Mouse (Mus musculus) C2C12 (cell line): ENCODE data around the gene Cyth1. TPM values are rescaled to one million over a fixed set of nuclear protein-coding genes. Genes with fewer than 3 reads are reported as not detected.
A peak's percentile ranks its signal among the peaks of the same experiment; 100 is the strongest.

ENCODE experiments used
- H3K27me3 ChIP-seq: one replicate; pipeline ENCODE4 v1.6.1; 2011; ENCODE audit not compliant: control insufficient read depth, insufficient read depth, insufficient read length
- H3K36me3 ChIP-seq: one replicate; pipeline ENCODE4 v1.6.1; 2011; ENCODE audit not compliant: control insufficient read depth, insufficient read depth
- H3K4me3 ChIP-seq: one replicate; pipeline ENCODE4 v1.5.1; 2011; ENCODE audit warnings: mild to moderate bottlenecking, control low read depth; ENCODE audit not compliant: poor library complexity, insufficient read depth, severe bottlenecking
- H3K79me2 ChIP-seq: one replicate; pipeline ENCODE4 v1.6.1; 2011; ENCODE audit not compliant: control insufficient read depth, insufficient read depth
- H3K79me3 ChIP-seq: one replicate; pipeline ENCODE4 v1.6.1; 2011; ENCODE audit warnings: low read depth, control low read depth
- H3ac ChIP-seq: one replicate; pipeline ENCODE3; 2011; ENCODE audit warnings: low read depth; ENCODE audit not compliant: control insufficient read depth, insufficient read length
- CEBPB ChIP-seq: IDR thresholded peaks from one replicate; pipeline ENCODE4 v1.6.1; 2011; ENCODE audit warnings: low read depth, mild to moderate bottlenecking, control low read depth, moderate library complexity
- CTCF ChIP-seq: IDR thresholded peaks from one replicate; pipeline ENCODE4 v1.5.1; 2011; ENCODE audit not compliant: control insufficient read depth, insufficient read depth, insufficient read length
- FOSL1 ChIP-seq: IDR thresholded peaks from one replicate; pipeline ENCODE4 v1.8.0; 2011; ENCODE audit warnings: mild to moderate bottlenecking, low read length; ENCODE audit not compliant: poor library complexity, insufficient read depth, severe bottlenecking
- MAX ChIP-seq: IDR thresholded peaks from one replicate; pipeline ENCODE4 v1.6.1; 2011; ENCODE audit warnings: mild to moderate bottlenecking, control low read depth
- MYOD1 ChIP-seq: IDR thresholded peaks from one replicate; pipeline ENCODE4 v1.6.1; 2011; ENCODE audit warnings: low read depth; ENCODE audit not compliant: control insufficient read depth, insufficient read length
- MYOG ChIP-seq: IDR thresholded peaks from one replicate; pipeline ENCODE4 v1.6.1; 2011; ENCODE audit not compliant: control insufficient read depth, insufficient read length; ENCODE audit errors: extremely low read depth
- USF1 ChIP-seq: IDR thresholded peaks from one replicate; pipeline ENCODE4 v1.6.1; 2011; ENCODE audit warnings: low read depth, mild to moderate bottlenecking, control low read depth, moderate library complexity
- polyA plus RNA-seq: library from polyadenylated mRNA; unstranded; fragments of >200 nt; fragmentation: generic; extraction: Trizol; gene quantifications from one replicate; pipeline ENCODE4 v1.2.1, GENCODE M21; 2012; ENCODE audit warnings: missing spikeins

The Cyth1 gene
- polyA plus RNA-seq, 1 experiment: 7.9 TPM

DNA sequence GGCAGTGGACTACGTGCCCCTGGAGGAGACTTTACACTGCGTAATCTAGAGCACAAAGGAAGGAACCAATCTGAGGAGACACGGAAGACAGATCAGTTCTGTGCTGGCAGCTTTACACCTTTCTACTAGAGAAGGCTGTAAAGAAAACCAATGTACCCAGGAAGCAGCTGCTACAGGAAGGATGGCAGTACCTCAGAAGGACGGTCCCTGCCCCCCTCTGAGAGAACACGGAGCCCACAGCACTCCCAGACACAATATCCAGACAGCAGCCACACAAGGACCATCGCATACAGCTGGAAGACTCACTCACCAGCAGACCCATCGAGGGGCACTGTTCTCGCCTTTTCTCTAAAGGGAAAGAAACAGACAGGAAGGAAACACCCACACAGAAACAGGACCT lies 11.7 kb upstream of the Cyth1 start:
- Histone ChIP-seq H3ac (no peak overlapping the region), H3K79me3 (no peaks in the 10 kb centered on the region), H3K4me3 (no peak overlapping the region), H3K36me3 (peaks cover 92% of the 10 kb centered on the region), H3K79me2 (no peaks in the 10 kb centered on the region), H3K27me3 (no peaks in the 10 kb centered on the region)
- TF ChIP-seq USF1: no peak
- no peak for TF ChIP-seq CEBPB

DNA sequence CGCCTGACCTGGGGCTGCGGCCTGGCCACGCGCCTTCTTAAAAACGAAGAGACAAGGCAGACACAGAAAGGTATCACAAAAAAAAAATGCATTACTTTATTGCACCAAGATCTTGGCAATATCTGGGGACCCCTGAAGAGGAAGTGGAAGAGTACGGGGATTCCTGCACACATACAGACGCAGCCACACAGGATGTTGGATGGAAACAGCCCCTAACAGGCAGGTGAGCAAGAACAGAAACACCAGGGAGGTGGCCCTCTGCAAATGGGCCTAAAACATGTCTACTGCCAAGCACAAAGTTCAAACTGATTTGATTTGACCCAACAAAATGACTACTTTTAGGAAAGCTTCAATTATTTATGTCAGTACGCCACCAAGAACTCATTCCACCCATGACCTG lies 11.2 kb upstream of the Cyth1 start:
- no peak overlapping the region for H3ac ChIP-seq
- peaks cover 87% of the 10 kb centered on the region for H3K36me3 ChIP-seq
- TF ChIP-seq CTCF (no peak), MYOD1 (no peak), MYOG (no peak), MAX (no peak), FOSL1 (no peak), CEBPB (no peak), USF1 (no peak)
- no peaks in the 10 kb centered on the region for H3K27me3 ChIP-seq
- H3K79me3 ChIP-seq: no peaks in the 10 kb centered on the region
- no peak overlapping the region for H3K4me3 ChIP-seq
- no peaks in the 10 kb centered on the region for H3K79me2 ChIP-seq

DNA sequence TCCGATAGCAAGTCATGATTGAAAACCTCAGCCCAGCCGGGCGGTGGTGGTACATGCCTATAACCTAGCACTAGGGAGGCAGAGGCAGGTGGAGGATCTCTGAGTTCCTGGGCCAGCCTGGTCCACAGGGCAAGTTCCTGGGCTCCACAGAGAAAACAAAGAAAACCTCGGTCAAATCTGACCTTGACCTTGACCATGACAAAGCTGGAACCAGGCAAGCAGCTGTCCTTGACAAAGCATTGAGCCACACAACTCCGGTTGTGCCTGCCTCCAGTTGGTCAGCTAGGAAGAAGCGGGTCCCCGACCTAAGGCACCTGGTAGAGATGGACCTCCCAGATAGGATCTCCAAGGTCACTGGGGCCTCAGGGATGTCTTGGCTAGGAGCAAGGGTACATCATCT lies 8.0 kb upstream of the Cyth1 start:
- peaks cover 55% of the 10 kb centered on the region for H3K36me3 ChIP-seq
- H3K27me3 ChIP-seq: no peaks in the 10 kb centered on the region
- no peak overlapping the region for H3K4me3 ChIP-seq
- no peaks in the 10 kb centered on the region for H3K79me3 ChIP-seq
- H3K79me2 ChIP-seq: no peaks in the 10 kb centered on the region
- no peak overlapping the region for H3ac ChIP-seq
- TF ChIP-seq CTCF (no peak), MYOG (no peak), USF1 (no peak), FOSL1 (no peak), MYOD1 (no peak), CEBPB (no peak), MAX (no peak)

DNA sequence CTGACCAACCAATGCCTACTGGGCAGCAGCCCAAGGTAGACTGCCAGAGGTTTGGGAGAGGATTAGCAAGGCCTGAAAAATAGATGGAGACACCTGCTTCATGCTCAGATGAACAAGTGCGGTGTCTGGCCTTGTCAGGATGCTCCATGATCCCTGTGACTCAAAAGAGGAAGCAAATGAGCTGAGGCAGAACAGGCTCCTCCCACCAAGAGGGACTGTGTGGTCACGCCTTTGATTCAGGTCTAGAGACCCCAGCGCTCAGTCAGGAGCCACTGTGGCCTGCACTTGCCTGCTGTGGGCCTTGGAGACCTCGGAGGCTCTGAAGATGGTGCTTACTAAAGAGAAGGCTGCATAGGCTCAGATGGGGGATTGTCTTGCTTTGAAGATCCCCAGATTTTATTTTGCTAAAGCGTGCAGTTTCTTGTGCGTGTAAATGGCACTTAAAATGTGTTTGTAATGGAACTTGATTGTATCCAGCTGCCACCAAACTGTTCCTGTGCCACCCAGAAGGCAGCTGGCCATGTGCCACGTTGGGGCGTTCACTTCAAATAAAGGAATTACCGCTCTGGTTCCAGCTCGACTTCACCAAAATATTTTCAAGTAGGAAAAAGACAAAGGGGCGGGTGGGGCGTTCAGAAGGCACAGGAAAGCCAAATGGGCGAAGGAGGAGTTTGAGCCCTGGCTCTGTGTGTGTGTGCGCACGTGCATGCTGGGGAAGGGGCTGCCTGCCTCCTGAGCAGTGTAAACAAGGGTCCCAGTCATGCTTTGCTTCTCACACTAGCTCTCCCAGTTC lies 6.0 kb upstream of the Cyth1 start:
- H3K4me3 ChIP-seq: no peak overlapping the region
- TF ChIP-seq MYOD1: no peak
- TF ChIP-seq CEBPB: no peak
- no peak for TF ChIP-seq MAX
- TF ChIP-seq MYOG: no peak
- no peak for TF ChIP-seq FOSL1
- TF ChIP-seq CTCF: no peak
- no peak for TF ChIP-seq USF1
- no peak overlapping the region for H3ac ChIP-seq
- H3K79me3 ChIP-seq: no peaks in the 10 kb centered on the region
- H3K36me3 ChIP-seq: peaks cover 35% of the 10 kb centered on the region
- H3K27me3 ChIP-seq: no peaks in the 10 kb centered on the region
- H3K79me2 ChIP-seq: no peaks in the 10 kb centered on the region

DNA sequence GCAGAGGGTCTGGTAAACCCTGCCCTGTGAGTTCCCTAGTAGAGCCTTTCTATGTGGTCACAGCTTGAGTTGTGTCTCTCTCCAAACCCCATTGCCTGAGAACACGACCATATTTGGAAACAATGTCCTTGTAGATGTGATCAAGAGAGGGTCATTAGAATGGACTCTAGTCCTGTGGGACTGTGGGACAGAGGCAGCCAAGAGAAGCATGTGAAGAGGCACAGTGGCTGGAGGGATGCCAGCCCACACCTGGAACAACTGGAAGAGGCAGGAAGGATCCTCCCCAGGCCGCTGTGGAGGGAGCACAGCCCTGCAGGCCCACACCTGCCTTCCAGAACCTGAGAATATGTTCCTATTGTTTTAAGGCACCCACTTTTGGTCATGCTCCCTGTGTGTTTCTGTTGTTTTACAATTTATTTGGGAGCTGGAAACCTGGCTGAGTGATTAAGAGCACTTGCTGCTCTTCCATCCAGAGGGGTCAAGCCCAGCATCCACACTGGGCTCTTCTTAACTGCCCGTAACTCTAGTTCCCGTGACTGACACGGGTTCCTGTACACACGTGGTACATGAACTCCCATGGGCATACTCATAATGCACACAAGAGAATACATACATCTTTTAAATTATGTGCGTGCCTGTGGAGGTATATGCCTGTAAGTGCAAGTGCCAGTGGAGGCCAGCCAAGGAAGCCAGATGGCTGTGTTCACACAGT lies 5.2 kb upstream of the Cyth1 start:
- no peak for TF ChIP-seq MAX
- no peak for TF ChIP-seq USF1
- TF ChIP-seq MYOD1: no peak
- no peak for TF ChIP-seq FOSL1
- TF ChIP-seq CTCF: no peak
- no peak for TF ChIP-seq MYOG
- no peak for TF ChIP-seq CEBPB
- no peaks in the 10 kb centered on the region for H3K79me3 ChIP-seq
- no peak overlapping the region for H3ac ChIP-seq

DNA sequence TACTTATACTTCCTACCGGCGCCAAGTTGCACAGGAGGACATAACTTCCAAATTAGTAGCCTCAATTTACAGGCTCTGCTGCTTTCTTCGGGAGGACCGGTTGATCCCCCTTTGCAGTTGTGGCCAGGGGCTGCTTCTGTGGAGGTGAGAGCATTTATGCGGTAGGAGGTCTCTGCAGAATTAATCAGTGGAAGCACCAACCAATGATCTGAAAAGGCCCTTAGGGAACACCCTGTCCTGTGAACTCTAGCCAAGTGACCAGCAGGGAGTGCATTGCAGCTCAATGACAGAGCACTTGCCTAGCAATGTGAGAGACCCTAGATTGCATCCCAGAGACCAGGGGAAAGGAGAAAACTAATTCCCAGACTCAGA lies 606 bp upstream of the Cyth1 start:
- H3K79me2 ChIP-seq: peaks cover 42% of the 10 kb centered on the region
- peak overlapping the region; percentile 47 for H3ac ChIP-seq
- no peaks in the 10 kb centered on the region for H3K27me3 ChIP-seq
- TF ChIP-seq MAX (no peak), MYOD1 (no peak)
- no peaks in the 10 kb centered on the region for H3K36me3 ChIP-seq
- H3K4me3 ChIP-seq: peak overlapping the region; percentile 15
- peaks cover 4% of the 10 kb centered on the region for H3K79me3 ChIP-seq

More for the DNA sequence above, 5.2 kb upstream of the Cyth1 start:
- Histone ChIP-seq H3K4me3 (no peak overlapping the region), H3K27me3 (no peaks in the 10 kb centered on the region), H3K79me2 (no peaks in the 10 kb centered on the region), H3K36me3 (peaks cover 27% of the 10 kb centered on the region)
